Mouse (Mus musculus) midbrain, embryonic 16.5 days (tissue): ENCODE results near the gene Fes. TPM values are rescaled to one million over a fixed set of nuclear protein-coding genes. Genes with fewer than 3 reads are reported as not detected.

Experiments
- ATAC-seq: fragments of 200-750 bp; cut with Nextera tagmentation; 2 replicates; pipeline ENCODE4 v1.8.0; 2017; ENCODE audit warnings: moderate TSS enrichment
- H3K27ac ChIP-seq: fragments of 300-500 bp; sonication (generic); 2 replicates; pipeline ENCODE4 v1.5.1; 2014; ENCODE audit warnings: mild to moderate bottlenecking, low read length, mixed read lengths
- H3K27me3 ChIP-seq: fragments of 300-500 bp; sonication (generic); 2 replicates; pipeline ENCODE4 v1.6.1; 2014; ENCODE audit warnings: low read depth, low read length, mixed read lengths; ENCODE audit not compliant: control insufficient read depth, insufficient read depth
- H3K36me3 ChIP-seq: fragments of 300-500 bp; sonication (generic); 2 replicates; pipeline ENCODE4 v1.6.1; 2014; ENCODE audit warnings: mild to moderate bottlenecking, low read length, moderate library complexity, mixed read lengths; ENCODE audit not compliant: control insufficient read depth, insufficient read depth
- H3K4me1 ChIP-seq: fragments of 300-500 bp; sonication (generic); 2 replicates; pipeline ENCODE4 v1.6.1; 2014; ENCODE audit warnings: mild to moderate bottlenecking, low read length, mixed read lengths; ENCODE audit not compliant: control insufficient read depth, insufficient read depth
- H3K4me2 ChIP-seq: fragments of 300-500 bp; sonication (generic); 2 replicates; pipeline ENCODE4 v1.6.1; 2014; ENCODE audit warnings: mild to moderate bottlenecking, low read length, mixed read lengths
- H3K4me3 ChIP-seq: fragments of 300-500 bp; sonication (generic); 2 replicates; pipeline ENCODE4 v1.5.1; 2014; ENCODE audit warnings: low read depth, mild to moderate bottlenecking, low read length, moderate library complexity, mixed read lengths
- H3K9ac ChIP-seq: fragments of 300-500 bp; sonication (generic); 2 replicates; pipeline ENCODE4 v1.6.1; 2014; ENCODE audit warnings: low read depth, low read length, mixed read lengths
- H3K9me3 ChIP-seq: fragments of 300-500 bp; sonication (generic); replicated peaks from 2 replicates; pipeline ENCODE4 v1.6.1; 2014; ENCODE audit warnings: mild to moderate bottlenecking, low read length, mixed read lengths; ENCODE audit not compliant: control insufficient read depth, poor library complexity, severe bottlenecking
- WGBS: fragments of 180-500 bp; shearing (Covaris S2); extraction: QIAGEN DNeasy Blood & Tissue Kit; methylation state at CpG from one replicate; pipeline ENCODE4 v1.1.7; 2014; 5-methylcytosine and 5-hydroxymethylcytosine counted together
- polyA plus RNA-seq: library from polyadenylated mRNA; unstranded; fragments of >200 nt; fragmentation: Nextera tagmentation; extraction: Ambion mirVana; gene quantifications from 2 replicates; pipeline ENCODE4 v1.2.1, GENCODE M21; 2015

Gene Fes
- polyA plus RNA-seq, 1 experiment from 2014 or later, result 3.4 TPM

DNA sequence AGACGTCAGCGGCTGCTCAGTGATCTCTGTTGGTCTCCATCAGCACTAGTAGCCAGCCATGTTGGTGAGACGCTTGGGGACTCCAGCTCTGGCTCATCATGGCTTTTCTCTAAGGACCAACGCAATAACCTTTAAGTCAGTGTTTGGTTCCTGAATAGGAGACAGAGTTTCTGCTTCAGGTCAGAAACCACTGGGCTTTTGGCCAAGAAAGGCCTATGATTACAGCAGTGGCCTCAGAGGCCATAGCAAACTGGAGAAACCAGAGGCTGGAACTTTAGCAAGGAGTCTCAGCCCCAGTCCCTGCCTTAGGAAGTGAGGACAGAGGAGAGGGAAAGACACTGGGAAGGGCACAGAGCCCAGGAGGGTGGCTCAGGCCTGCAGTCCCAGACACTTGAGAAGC is 32.8 kb upstream of the Fes start:
- WGBS, result 83% methylated on average over 4 of the region's 4 CpGs
- H3K27me3 ChIP-seq, result no peaks in the 10 kb centered on the region
- no peak overlapping the region for H3K4me3 ChIP-seq
- H3K4me1 ChIP-seq, result no peaks in the 10 kb centered on the region
- H3K4me2 ChIP-seq, result no peak overlapping the region
- no peak overlapping the region for H3K9ac ChIP-seq
- no peaks in the 10 kb centered on the region for H3K9me3 ChIP-seq
- ATAC-seq, result no peak
- H3K36me3 ChIP-seq, result no peaks in the 10 kb centered on the region
- no peak overlapping the region for H3K27ac ChIP-seq

GRCm38 (mm10) chr7:80419278-80419677 is 31.5 kb upstream of the Fes start:
- WGBS, result 73% methylated on average over 3 of the region's 3 CpGs
- Histone ChIP-seq H3K9me3 (no peaks in the 10 kb centered on the region), H3K36me3 (no peaks in the 10 kb centered on the region), H3K4me2 (no peak overlapping the region), H3K4me1 (no peaks in the 10 kb centered on the region), H3K27ac (no peak overlapping the region), H3K9ac (no peak overlapping the region), H3K4me3 (no peak overlapping the region), H3K27me3 (no peaks in the 10 kb centered on the region)
- ATAC-seq, result no peak

- H3K4me1 ChIP-seq, result no peaks in the 10 kb centered on the region
- no peaks in the 10 kb centered on the region for H3K36me3 ChIP-seq
- no peak overlapping the region for H3K27ac ChIP-seq
- WGBS, result 80% methylated on average over 3 of the region's 3 CpGs
- ATAC-seq, result no peak
- no peaks in the 10 kb centered on the region for H3K9me3 ChIP-seq
- H3K27me3 ChIP-seq, result no peaks in the 10 kb centered on the region
- no peak overlapping the region for H3K9ac ChIP-seq
- H3K4me2 ChIP-seq, result no peak overlapping the region
- H3K4me3 ChIP-seq, result no peak overlapping the region
Measured at GRCm38 (mm10) chr7:80418036-80418435, 30.3 kb upstream of the Fes start.

DNA sequence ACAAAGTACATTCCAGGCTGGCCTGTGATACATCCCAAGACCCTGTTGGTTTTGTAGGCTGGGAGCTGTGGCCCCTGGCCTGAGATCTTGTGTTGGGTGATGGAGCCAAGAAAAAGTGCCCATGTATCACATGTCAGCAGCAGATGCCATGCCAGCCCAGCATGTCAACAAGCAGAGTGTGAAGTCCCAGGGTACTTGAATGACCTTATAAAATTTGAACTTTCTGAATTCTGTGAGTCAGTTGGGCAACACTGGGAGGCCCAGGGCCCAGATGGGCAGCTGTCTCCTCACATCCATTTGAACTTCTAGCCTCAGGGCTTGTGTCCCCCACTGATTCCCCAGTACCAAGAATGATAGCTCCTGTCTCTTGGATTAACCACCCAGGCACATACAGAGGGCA is 29.9 kb upstream of the Fes start:
- Histone ChIP-seq H3K9ac (no peak overlapping the region), H3K4me2 (no peak overlapping the region), H3K4me3 (no peak overlapping the region), H3K4me1 (no peaks in the 10 kb centered on the region), H3K36me3 (no peaks in the 10 kb centered on the region), H3K27ac (no peak overlapping the region), H3K9me3 (no peaks in the 10 kb centered on the region), H3K27me3 (no peaks in the 10 kb centered on the region)
- no peak for ATAC-seq

DNA sequence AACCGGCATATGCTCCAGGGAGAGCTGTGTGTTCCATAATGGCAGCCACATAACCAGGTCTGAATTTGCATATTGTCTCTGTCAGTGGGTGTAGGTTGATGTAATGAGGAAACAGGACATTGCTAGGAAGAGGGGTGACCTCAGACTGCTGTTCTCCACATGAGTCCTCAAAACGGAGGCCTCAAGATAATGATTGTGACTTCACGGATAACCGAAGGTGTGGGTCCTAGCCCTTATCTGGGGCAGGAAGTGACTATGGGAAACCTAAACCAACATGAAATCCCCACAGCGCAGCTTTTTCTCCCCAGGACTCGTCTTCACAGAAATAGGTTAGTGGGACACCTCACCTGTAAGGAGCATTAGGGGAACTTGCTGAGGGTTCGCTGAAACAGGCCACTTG is 29.2 kb upstream of the Fes start:
- no peak overlapping the region for H3K4me2 ChIP-seq
- no peak overlapping the region for H3K9ac ChIP-seq
- H3K27me3 ChIP-seq, result no peaks in the 10 kb centered on the region
- ATAC-seq, result no peak
- no peaks in the 10 kb centered on the region for H3K9me3 ChIP-seq
- no peaks in the 10 kb centered on the region for H3K36me3 ChIP-seq
- H3K4me1 ChIP-seq, result no peaks in the 10 kb centered on the region
- no peak overlapping the region for H3K4me3 ChIP-seq
- WGBS, result 86% methylated on average over 7 of the region's 7 CpGs
- no peak overlapping the region for H3K27ac ChIP-seq

DNA sequence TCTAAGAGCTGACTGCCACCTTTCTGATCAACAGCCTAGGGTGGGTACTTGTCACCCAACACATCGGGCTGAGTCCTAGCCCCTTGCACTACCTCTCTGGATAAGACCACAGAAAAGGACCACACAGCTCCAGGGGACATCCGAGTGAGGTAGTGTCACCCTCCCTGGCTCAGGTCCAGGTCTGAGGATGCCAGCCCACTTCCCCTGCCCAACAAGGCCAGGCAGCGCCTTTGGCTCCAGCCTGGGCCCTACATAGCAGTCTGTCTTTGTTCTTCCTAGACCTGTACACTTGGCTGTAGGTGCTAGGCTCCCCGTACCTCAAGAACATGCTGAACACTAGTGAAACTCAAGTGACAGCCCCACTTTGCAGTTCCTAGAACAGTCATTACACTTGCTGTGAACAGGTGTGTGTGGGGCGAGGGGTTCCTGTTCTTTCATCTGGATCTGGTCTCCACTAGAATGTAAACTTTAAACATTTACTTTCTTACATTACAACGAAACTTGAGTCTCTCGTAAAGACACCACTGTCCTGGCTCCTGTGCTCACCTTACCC is 26.6 kb upstream of the Fes start:
- no peaks in the 10 kb centered on the region for H3K36me3 ChIP-seq
- no peaks in the 10 kb centered on the region for H3K4me1 ChIP-seq
- ATAC-seq, result no peak
- no peak overlapping the region for H3K4me3 ChIP-seq
- H3K27ac ChIP-seq, result no peak overlapping the region
- H3K4me2 ChIP-seq, result no peak overlapping the region
- H3K9me3 ChIP-seq, result no peaks in the 10 kb centered on the region
- WGBS, result 84% methylated on average over 7 of the region's 7 CpGs
- H3K9ac ChIP-seq, result no peak overlapping the region
- no peaks in the 10 kb centered on the region for H3K27me3 ChIP-seq

DNA sequence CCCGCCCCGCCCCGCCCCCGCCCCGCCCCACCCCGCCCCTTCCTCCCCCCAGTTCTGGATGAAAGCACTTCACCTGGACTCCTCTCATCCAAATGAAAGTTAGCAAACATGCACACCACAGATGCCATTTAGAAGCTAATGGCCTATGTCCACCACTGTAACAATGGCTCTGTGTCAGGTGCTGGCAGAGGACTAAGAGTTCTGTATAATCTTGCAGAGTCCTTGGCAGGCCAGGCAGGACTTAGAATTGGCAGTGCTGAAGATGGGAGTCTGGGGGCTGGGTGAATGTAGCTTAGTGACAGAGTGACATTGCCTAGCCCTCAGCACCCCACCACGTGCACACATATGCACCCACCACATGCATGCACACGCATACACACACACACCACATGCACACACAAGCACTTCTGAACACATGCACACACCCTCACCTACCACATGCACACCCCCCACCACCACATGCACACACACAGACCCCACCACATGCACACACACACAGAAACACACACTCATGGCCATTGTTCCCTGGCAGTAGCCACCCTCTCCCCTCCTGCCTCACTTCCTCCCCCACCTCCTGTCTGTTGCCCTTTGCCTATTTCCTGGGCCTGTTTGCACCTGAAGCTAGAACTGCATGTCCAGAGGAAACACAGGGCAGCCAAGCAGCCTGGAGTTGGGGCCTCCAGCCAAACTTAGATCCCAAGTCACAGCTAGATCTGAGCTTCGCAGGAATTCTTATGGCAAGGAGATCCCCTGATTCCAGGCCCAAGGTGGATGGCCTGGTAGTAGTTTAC is 26.0 kb upstream of the Fes start:
- no peak overlapping the region for H3K9ac ChIP-seq
- H3K9me3 ChIP-seq, result no peaks in the 10 kb centered on the region
- no peaks in the 10 kb centered on the region for H3K27me3 ChIP-seq
- no peak overlapping the region for H3K4me2 ChIP-seq
- no peaks in the 10 kb centered on the region for H3K36me3 ChIP-seq
- no peak overlapping the region for H3K4me3 ChIP-seq
- 87% methylated on average over 9 of the region's 9 CpGs for WGBS
- H3K4me1 ChIP-seq, result no peaks in the 10 kb centered on the region
- H3K27ac ChIP-seq, result no peak overlapping the region
- ATAC-seq, result no peak

GRCm38 (mm10) chr7:80412781-80413180 is 25.0 kb upstream of the Fes start:
- Histone ChIP-seq H3K4me2 (no peak overlapping the region), H3K4me3 (no peak overlapping the region), H3K27ac (no peak overlapping the region), H3K27me3 (no peaks in the 10 kb centered on the region), H3K4me1 (no peaks in the 10 kb centered on the region), H3K9ac (no peak overlapping the region), H3K36me3 (no peaks in the 10 kb centered on the region), H3K9me3 (no peaks in the 10 kb centered on the region)
- 59% methylated on average over 5 of the region's 5 CpGs for WGBS
- no peak for ATAC-seq

DNA sequence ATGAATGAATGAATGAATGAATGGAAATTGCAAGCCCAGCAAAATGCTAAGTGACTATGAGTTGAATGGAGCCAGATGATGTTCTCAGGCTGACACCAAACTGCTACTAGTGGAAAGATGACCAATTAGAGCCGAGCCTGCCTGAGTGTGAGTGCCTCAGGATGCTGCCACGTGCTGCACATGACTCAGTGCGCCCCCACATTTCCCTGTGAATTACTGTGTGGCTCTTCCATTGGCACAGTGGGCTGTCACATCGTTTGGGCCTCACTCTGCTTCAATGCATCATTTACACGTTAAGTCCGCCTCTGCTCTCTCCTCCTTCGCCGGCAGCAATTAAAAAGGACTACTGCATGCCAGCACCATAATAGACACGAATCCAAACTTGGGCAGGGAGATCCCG is 24.5 kb upstream of the Fes start:
- WGBS, result 66% methylated on average over 10 of the region's 10 CpGs
- ATAC-seq, result no peak
- H3K4me1 ChIP-seq, result no peaks in the 10 kb centered on the region
- H3K4me3 ChIP-seq, result no peak overlapping the region
- no peak overlapping the region for H3K9ac ChIP-seq
- no peak overlapping the region for H3K27ac ChIP-seq
- no peaks in the 10 kb centered on the region for H3K27me3 ChIP-seq
- no peak overlapping the region for H3K4me2 ChIP-seq
- H3K36me3 ChIP-seq, result no peaks in the 10 kb centered on the region
- no peaks in the 10 kb centered on the region for H3K9me3 ChIP-seq
